Mouse (Mus musculus) ovary, adult 18-20 months (tissue): ENCODE data around the gene Ntm.

Experiments used
- DNase-seq: peaks from one replicate; pipeline ENCODE4 v3.0.0; 2022; ENCODE audit warnings: low spot score, mixed read lengths

The Ntm gene

GRCm38 (mm10) chr9:29472226-29472625 is 490.7 kb downstream of the Ntm start:
- no peak for DNase-seq

DNA sequence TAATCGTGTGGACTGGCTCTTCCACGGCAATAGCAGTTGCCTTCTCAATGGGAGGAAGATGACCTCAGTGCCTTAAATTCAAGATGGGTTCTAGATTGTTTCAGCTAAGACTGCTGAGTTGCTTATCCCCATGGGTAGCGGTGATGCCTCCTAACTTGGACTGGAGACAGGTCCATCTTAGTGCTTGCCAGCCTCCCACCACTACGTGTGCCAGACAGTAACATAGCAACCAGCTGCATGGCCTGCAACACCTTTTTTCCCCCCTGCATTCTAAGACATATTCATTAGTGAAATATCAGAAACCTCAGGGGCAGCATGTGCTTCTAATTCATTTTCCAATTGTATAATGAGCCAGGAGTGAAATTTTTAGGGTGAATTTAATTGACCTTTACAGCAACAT is 498.2 kb downstream of the Ntm start:
- DNase-seq = no peak

GRCm38 (mm10) chr9:29462970-29463593 is 499.9 kb downstream of the Ntm start:
- DNase-seq = no peak

- DNase-seq = no peak
Measured at GRCm38 (mm10) chr9:29457976-29458572, 504.9 kb downstream of the Ntm start.

DNA sequence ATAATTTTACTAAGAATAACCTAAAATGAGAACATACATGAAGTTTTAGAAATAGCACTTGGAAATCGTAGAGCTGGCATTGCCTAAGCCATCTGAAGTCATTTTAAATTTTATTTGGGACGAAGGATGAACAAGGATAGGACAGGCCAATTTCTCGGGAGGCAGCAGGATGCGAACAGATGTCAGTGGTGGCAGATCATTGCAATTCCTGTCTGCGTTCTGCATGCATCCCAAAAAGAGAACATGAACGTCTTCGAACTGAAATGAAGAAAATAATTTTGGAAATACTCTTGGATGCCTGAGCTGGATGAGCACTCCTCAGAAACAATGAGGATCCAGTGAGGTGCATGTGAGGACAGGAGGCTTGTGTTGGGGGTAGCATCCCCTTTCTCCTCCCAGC is 506.9 kb downstream of the Ntm start:
- DNase-seq = no peak

- no peak for DNase-seq
Measured at GRCm38 (mm10) chr9:29451232-29451631, 511.7 kb downstream of the Ntm start.

- no peak for DNase-seq
Measured at GRCm38 (mm10) chr9:29444001-29444400, 518.9 kb downstream of the Ntm start.

DNA sequence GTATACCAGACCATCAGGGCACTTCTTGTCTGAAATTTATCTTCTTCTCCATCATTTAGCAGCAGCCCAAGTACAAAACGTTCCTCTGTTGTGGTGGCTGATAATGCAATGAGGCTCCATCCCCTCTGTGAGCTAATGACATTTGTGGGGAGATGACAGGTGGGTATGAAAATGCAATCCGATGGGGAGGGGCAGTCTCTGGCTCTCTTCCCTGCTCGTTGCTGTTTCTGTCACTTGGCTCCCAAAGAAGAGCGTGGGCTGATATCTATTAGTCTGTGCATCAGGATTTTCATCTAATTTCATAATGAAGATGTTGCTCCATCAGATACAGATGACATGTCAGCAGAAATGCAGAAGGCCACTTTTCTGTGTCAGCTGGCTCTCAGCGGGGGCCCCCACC is 523.5 kb downstream of the Ntm start:
- no peak for DNase-seq

GRCm38 (mm10) chr9:29434611-29435010 is 528.3 kb downstream of the Ntm start:
- no peak for DNase-seq

- DNase-seq = no peak
Measured at GRCm38 (mm10) chr9:29433910-29434309, 529.0 kb downstream of the Ntm start.

- no peak for DNase-seq
Measured at GRCm38 (mm10) chr9:29433156-29433555, 529.8 kb downstream of the Ntm start.

- no peak for DNase-seq
Measured at GRCm38 (mm10) chr9:29431590-29431989, 531.4 kb downstream of the Ntm start.

GRCm38 (mm10) chr9:29430189-29430588 is 532.8 kb downstream of the Ntm start:
- DNase-seq = no peak

GRCm38 (mm10) chr9:29428322-29428721 is 534.6 kb downstream of the Ntm start:
- DNase-seq = no peak

GRCm38 (mm10) chr9:29426261-29426660 is 536.7 kb downstream of the Ntm start:
- no peak for DNase-seq

DNA sequence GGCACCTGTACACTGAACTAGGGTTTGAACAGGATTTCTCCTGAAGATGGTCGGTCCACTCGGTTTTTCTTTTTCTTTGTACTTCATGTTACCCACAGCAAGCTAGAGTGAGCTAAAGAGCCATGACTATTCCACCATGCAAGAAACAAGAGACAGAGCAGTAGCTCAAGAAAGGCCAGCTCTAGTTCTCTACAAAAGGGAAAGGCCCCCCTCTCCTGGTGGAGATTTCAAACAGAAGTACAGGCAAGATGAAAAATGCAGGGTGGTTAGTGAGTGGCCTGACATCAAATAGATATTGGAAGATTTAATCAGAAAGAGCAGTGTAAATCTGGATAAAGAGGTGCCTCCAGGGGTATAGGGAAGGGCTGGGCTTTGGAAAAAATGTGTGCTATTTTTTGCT is 547.4 kb downstream of the Ntm start:
- no peak for DNase-seq

DNA sequence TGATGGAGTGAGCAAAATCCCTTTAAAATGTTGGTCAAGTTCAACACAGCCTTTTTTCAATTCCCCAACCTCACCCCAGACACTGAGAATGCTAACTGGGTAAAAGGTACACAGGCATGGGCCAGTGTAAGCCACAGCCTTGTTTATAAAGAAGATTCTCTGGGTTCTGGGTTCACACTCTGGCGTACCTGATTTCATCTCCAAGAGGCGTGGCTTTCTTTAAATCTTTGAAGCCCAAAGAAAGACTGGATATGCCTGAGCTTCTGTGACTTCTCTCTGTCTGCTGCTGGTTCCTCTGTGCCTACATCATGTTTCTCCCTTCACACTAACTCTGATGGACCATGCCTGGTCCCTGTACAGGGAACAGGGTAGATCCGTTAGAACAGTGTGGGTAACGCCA is 549.8 kb downstream of the Ntm start:
- DNase-seq = no peak

- no peak for DNase-seq
Measured at GRCm38 (mm10) chr9:29412181-29412771, 550.7 kb downstream of the Ntm start.

GRCm38 (mm10) chr9:29411408-29412180 is 551.3 kb downstream of the Ntm start:
- no peak for DNase-seq

GRCm38 (mm10) chr9:29410728-29411407 is 552.1 kb downstream of the Ntm start:
- DNase-seq = no peak

DNA sequence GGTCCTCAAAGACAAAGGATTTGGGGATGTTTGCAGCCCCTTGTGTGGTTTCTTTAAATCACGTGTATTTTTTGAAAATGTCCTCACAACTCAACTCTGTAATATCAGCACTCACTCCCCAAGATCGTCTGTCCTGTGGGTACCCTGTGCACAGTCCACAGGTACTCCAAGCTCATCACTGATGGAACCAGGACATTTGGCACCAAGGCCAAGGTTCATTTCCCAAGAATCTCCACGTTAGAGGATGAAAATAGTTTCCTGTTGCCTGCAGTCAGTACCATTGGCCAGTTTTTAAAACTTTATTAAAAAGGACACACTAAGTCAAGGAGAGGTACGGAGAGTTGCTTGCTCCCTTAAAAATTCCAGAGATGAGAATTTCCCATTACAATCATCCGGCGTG is 552.7 kb downstream of the Ntm start:
- DNase-seq = no peak

- no peak for DNase-seq
Measured at GRCm38 (mm10) chr9:29409216-29409907, 553.6 kb downstream of the Ntm start.
